Mouse (Mus musculus) CH12.LX (cell line): ENCODE data around the gene Dclk3.

Source experiments
- CTCF ChIP-seq, 2 experiments: IDR thresholded peaks in 1 of 2; conservative IDR thresholded peaks in 1 of 2; 2 replicates each; pipeline ENCODE4 v1.5.1; 2011 to 2012; ENCODE audit warnings: low read depth in 2 of 2, low read length in 2 of 2, improper control_type of control experiment in 1 of 2, inconsistent platforms in 1 of 2, mild to moderate bottlenecking in 1 of 2, moderate library complexity in 1 of 2
- POLR2A ChIP-seq: IDR thresholded peaks from 2 replicates; pipeline ENCODE4 v1.6.1; 2011; ENCODE audit warnings: low read depth, mild to moderate bottlenecking, improper control_type of control experiment, low read length
- UBTF ChIP-seq: IDR thresholded peaks from 2 replicates; pipeline ENCODE4 v1.6.1; 2012; ENCODE audit warnings: low read depth, mild to moderate bottlenecking, inconsistent platforms, low read length, improper control_type of control experiment, moderate library complexity
- ZC3H11A ChIP-seq: IDR thresholded peaks from 2 replicates; pipeline ENCODE4 v1.6.1; 2012; ENCODE audit warnings: low read depth, mild to moderate bottlenecking, inconsistent platforms, low read length, improper control_type of control experiment

GRCm38 (mm10) chr9:111459466-111459865 lies 20.6 kb downstream of the Dclk3 start:
- TF ChIP-seq POLR2A = no peak
- TF ChIP-seq CTCF (conservative IDR thresholded peaks at IDR 0.05 in 1 of 2, IDR thresholded peaks at IDR 0.05 in 1 of 2; ENCODE audit: low read depth in 2 of 2, low read length in 2 of 2) = no peak
- TF ChIP-seq ZC3H11A = no peak
- TF ChIP-seq UBTF = no peak
